Mouse (Mus musculus): Measurements from ENCODE around the gene Pkp1. TPM values are rescaled to one million over a fixed set of nuclear protein-coding genes. Genes with fewer than 3 reads are reported as not detected.

The Pkp1 gene
- polyA plus RNA-seq, 1 experiment = not detected

DNA sequence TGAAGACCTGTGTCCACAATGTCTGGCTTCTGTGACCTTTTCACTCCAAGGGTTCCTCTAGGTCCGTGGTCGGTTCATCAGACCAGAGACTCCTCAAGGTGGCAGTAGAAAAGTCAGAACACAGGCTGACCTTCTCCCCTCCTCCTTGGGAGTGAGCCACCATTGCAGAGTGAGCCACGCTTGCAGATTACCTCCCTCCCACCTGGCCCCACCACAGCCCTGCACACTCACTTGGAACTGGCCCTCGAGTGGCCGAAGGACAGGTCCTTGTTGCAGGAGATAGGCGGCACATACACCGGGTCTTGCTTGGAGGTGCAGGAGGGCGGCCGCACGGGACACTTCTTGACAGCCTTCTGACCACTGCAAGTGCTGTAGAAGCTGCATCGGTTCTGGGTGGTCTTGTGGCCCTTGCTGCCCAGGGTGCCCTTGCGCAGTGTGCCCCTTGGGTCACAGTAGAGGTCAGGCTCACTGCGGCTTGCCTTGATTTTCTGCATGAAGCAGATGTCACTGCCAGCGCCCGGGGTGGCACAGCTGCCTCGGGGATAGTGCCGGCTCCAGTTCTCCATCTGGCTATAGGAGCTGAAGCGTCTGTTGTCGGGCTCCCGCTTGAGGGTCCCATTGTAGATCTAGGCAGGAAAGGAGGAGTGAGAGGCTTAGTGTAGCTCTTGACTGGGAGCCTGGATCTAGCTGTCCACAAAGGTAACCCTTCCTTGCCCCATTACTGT is 29.4 kb downstream of the Pkp1 start:
- H3K4me1 ChIP-seq (ENCODE audit: control insufficient read depth, insufficient read depth, low read length) = no peaks in the 10 kb centered on the region
- H3K36me3 ChIP-seq (ENCODE audit: control insufficient read depth, insufficient read depth, low read length, poor library complexity, severe bottlenecking) = no peaks in the 10 kb centered on the region
- no peak for TF ChIP-seq EP300 (IDR thresholded peaks at IDR 0.05; ENCODE audit: insufficient read depth, low read depth, low read length)
- TF ChIP-seq POLR2A (IDR thresholded peaks at IDR 0.05; ENCODE audit: insufficient read depth, low read length) = no peak
- no peak for TF ChIP-seq CTCF (IDR thresholded peaks at IDR 0.05; ENCODE audit: low read depth, low read length)
- H3K27me3 ChIP-seq (ENCODE audit: control insufficient read depth, insufficient read depth, low read length, poor library complexity, severe bottlenecking) = no peaks in the 10 kb centered on the region
- H3K9me3 ChIP-seq (replicated peaks; ENCODE audit: control insufficient read depth, insufficient read depth, low read length, poor library complexity, severe bottlenecking) = no peaks in the 10 kb centered on the region
- H3K27ac ChIP-seq (ENCODE audit: insufficient read depth, low read length) = no peak overlapping the region
- no peak overlapping the region for H3K4me3 ChIP-seq (ENCODE audit: low read depth, low read length)
- no peak overlapping the region for H3K9ac ChIP-seq (ENCODE audit: low read depth, poor library complexity, severe bottlenecking)

GRCm38 (mm10) chr1:135882385-135883109 is 36.5 kb downstream of the Pkp1 start:
- Histone ChIP-seq H3K9ac (ENCODE audit: low read depth, poor library complexity, severe bottlenecking) (no peak overlapping the region), H3K4me1 (ENCODE audit: control insufficient read depth, insufficient read depth, low read length) (no peaks in the 10 kb centered on the region), H3K36me3 (ENCODE audit: control insufficient read depth, insufficient read depth, low read length, poor library complexity, severe bottlenecking) (no peaks in the 10 kb centered on the region), H3K27ac (ENCODE audit: insufficient read depth, low read length) (no peak overlapping the region), H3K4me3 (ENCODE audit: low read depth, low read length) (no peak overlapping the region), H3K27me3 (ENCODE audit: control insufficient read depth, insufficient read depth, low read length, poor library complexity, severe bottlenecking) (no peaks in the 10 kb centered on the region), H3K9me3 (replicated peaks; ENCODE audit: control insufficient read depth, insufficient read depth, low read length, poor library complexity, severe bottlenecking) (no peaks in the 10 kb centered on the region)
- no peak for TF ChIP-seq POLR2A (IDR thresholded peaks at IDR 0.05; ENCODE audit: insufficient read depth, low read length)
- TF ChIP-seq CTCF (IDR thresholded peaks at IDR 0.05; ENCODE audit: low read depth, low read length) = peak; percentile 90

- no peaks in the 10 kb centered on the region for H3K36me3 ChIP-seq (ENCODE audit: control insufficient read depth, insufficient read depth, low read length, poor library complexity, severe bottlenecking)
- H3K9ac ChIP-seq (ENCODE audit: low read depth, poor library complexity, severe bottlenecking) = no peak overlapping the region
- no peaks in the 10 kb centered on the region for H3K27me3 ChIP-seq (ENCODE audit: control insufficient read depth, insufficient read depth, low read length, poor library complexity, severe bottlenecking)
- no peak overlapping the region for H3K27ac ChIP-seq (ENCODE audit: insufficient read depth, low read length)
- H3K4me3 ChIP-seq (ENCODE audit: low read depth, low read length) = no peak overlapping the region
- TF ChIP-seq POLR2A (IDR thresholded peaks at IDR 0.05; ENCODE audit: insufficient read depth, low read length) = no peak
- TF ChIP-seq CTCF (IDR thresholded peaks at IDR 0.05; ENCODE audit: low read depth, low read length) = no peak
- TF ChIP-seq EP300 (IDR thresholded peaks at IDR 0.05; ENCODE audit: insufficient read depth, low read depth, low read length) = no peak
- H3K9me3 ChIP-seq (replicated peaks; ENCODE audit: control insufficient read depth, insufficient read depth, low read length, poor library complexity, severe bottlenecking) = no peaks in the 10 kb centered on the region
- H3K4me1 ChIP-seq (ENCODE audit: control insufficient read depth, insufficient read depth, low read length) = no peaks in the 10 kb centered on the region
Measured at GRCm38 (mm10) chr1:135877248-135877647, 41.8 kb downstream of the Pkp1 start.

GRCm38 (mm10) chr1:135872991-135873390 is 46.0 kb downstream of the Pkp1 start:
- no peaks in the 10 kb centered on the region for H3K27me3 ChIP-seq (ENCODE audit: control insufficient read depth, insufficient read depth, low read length, poor library complexity, severe bottlenecking)
- H3K4me3 ChIP-seq (ENCODE audit: low read depth, low read length) = no peak overlapping the region
- no peak for TF ChIP-seq EP300 (IDR thresholded peaks at IDR 0.05; ENCODE audit: insufficient read depth, low read depth, low read length)
- TF ChIP-seq CTCF (IDR thresholded peaks at IDR 0.05; ENCODE audit: low read depth, low read length) = no peak
- TF ChIP-seq POLR2A (IDR thresholded peaks at IDR 0.05; ENCODE audit: insufficient read depth, low read length) = no peak
- no peaks in the 10 kb centered on the region for H3K9me3 ChIP-seq (replicated peaks; ENCODE audit: control insufficient read depth, insufficient read depth, low read length, poor library complexity, severe bottlenecking)
- no peaks in the 10 kb centered on the region for H3K36me3 ChIP-seq (ENCODE audit: control insufficient read depth, insufficient read depth, low read length, poor library complexity, severe bottlenecking)
- no peak overlapping the region for H3K27ac ChIP-seq (ENCODE audit: insufficient read depth, low read length)
- H3K9ac ChIP-seq (ENCODE audit: low read depth, poor library complexity, severe bottlenecking) = no peak overlapping the region
- no peaks in the 10 kb centered on the region for H3K4me1 ChIP-seq (ENCODE audit: control insufficient read depth, insufficient read depth, low read length)

- Histone ChIP-seq H3K9ac (ENCODE audit: low read depth, poor library complexity, severe bottlenecking) (no peak overlapping the region), H3K27ac (ENCODE audit: insufficient read depth, low read length) (no peak overlapping the region), H3K36me3 (ENCODE audit: control insufficient read depth, insufficient read depth, low read length, poor library complexity, severe bottlenecking) (no peaks in the 10 kb centered on the region), H3K4me3 (ENCODE audit: low read depth, low read length) (no peak overlapping the region), H3K4me1 (ENCODE audit: control insufficient read depth, insufficient read depth, low read length) (no peaks in the 10 kb centered on the region), H3K27me3 (ENCODE audit: control insufficient read depth, insufficient read depth, low read length, poor library complexity, severe bottlenecking) (no peaks in the 10 kb centered on the region), H3K9me3 (replicated peaks; ENCODE audit: control insufficient read depth, insufficient read depth, low read length, poor library complexity, severe bottlenecking) (no peaks in the 10 kb centered on the region)
- TF ChIP-seq CTCF (IDR thresholded peaks at IDR 0.05; ENCODE audit: low read depth, low read length) = no peak
- TF ChIP-seq EP300 (IDR thresholded peaks at IDR 0.05; ENCODE audit: insufficient read depth, low read depth, low read length) = no peak
Measured at GRCm38 (mm10) chr1:135868570-135868969, 50.4 kb downstream of the Pkp1 start.

DNA sequence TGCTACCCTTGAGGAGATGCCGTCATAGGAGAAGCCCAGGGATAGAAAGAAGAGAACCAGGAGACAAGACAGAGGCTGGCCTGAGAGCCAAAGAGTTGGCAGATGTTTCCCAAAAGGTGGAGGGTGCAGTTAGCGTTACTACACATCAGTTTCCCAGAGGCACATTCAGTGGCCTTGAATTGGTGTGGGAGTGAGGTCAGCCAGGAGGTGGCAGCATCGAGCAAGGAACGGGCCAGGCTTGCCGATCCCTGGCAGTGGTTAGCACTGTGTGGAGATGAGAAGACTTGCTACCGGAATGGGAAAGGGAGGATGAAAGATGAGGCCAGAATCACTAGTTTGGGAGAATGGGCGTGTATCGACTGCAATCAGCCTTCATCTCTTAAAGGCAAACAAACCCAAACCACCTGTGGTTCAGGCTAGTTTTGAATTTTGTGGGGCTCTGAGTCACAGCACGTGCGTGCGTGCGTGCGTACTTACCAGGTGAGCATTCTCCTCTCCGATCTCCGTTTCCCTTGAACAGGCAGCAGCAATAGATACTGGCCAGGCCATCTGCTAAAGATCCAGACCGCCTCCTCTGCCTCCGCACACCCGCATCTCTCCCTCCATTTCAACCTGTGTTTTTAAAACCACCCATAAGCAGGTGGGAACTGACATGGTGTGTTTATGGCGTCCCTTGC is 53.4 kb downstream of the Pkp1 start:
- H3K4me1 ChIP-seq (ENCODE audit: control insufficient read depth, insufficient read depth, low read length) = no peaks in the 10 kb centered on the region
- TF ChIP-seq CTCF (IDR thresholded peaks at IDR 0.05; ENCODE audit: low read depth, low read length) (peak; percentile 98), EP300 (IDR thresholded peaks at IDR 0.05; ENCODE audit: insufficient read depth, low read depth, low read length) (no peak)
- H3K9ac ChIP-seq (ENCODE audit: low read depth, poor library complexity, severe bottlenecking) = no peak overlapping the region; the same call in 1 of the 2 replicates
- H3K4me3 ChIP-seq (ENCODE audit: low read depth, low read length) = peak overlapping the region; percentile 37
- no peaks in the 10 kb centered on the region for H3K9me3 ChIP-seq (replicated peaks; ENCODE audit: control insufficient read depth, insufficient read depth, low read length, poor library complexity, severe bottlenecking)
- H3K36me3 ChIP-seq (ENCODE audit: control insufficient read depth, insufficient read depth, low read length, poor library complexity, severe bottlenecking) = no peaks in the 10 kb centered on the region
- H3K27me3 ChIP-seq (ENCODE audit: control insufficient read depth, insufficient read depth, low read length, poor library complexity, severe bottlenecking) = no peaks in the 10 kb centered on the region
- H3K27ac ChIP-seq (ENCODE audit: insufficient read depth, low read length) = no peak overlapping the region

All from ES-Bruce4 (cell line).